Mouse (Mus musculus): ENCODE data around the gene Abcb8. TPM values are rescaled to one million over a fixed set of nuclear protein-coding genes. Genes with fewer than 3 reads are reported as not detected.

Gene Abcb8
- polyA plus RNA-seq, 1 experiment from 2014 or later, result 55.0 TPM

GRCm38 (mm10) chr5:24412063-24412462 is 18.6 kb downstream of the Abcb8 start:
- no peak for ATAC-seq (ENCODE audit: low FRiP score, low TSS enrichment)
- Histone ChIP-seq H3K36me3 (ENCODE audit: control insufficient read depth, insufficient read depth, low read length) (peaks cover 15% of the 10 kb centered on the region), H3K27ac (ENCODE audit: low read depth, low read length) (no peak overlapping the region), H3K4me3 (ENCODE audit: low read length) (no peak overlapping the region), H3K9me3 (ENCODE audit: control insufficient read depth, low read length) (no peaks in the 10 kb centered on the region), H3K4me1 (ENCODE audit: control insufficient read depth, insufficient read depth, low read length) (peaks cover 19% of the 10 kb centered on the region), H3K27me3 (ENCODE audit: control insufficient read depth, insufficient read depth, low read length) (no peaks in the 10 kb centered on the region), H3K4me2 (replicated peaks; ENCODE audit: low read depth, low read length) (no peak overlapping the region), H3K9ac (ENCODE audit: low read depth, low read length) (no peak overlapping the region)
- WGBS, result 85% methylated on average over 2 of the region's 2 CpGs

GRCm38 (mm10) chr5:24413042-24413693 is 19.7 kb downstream of the Abcb8 start, which contains the start of gene Asic3:
Gene Asic3 (plus strand): TSS chr5:24413392.
- Histone ChIP-seq H3K36me3 (ENCODE audit: control insufficient read depth, insufficient read depth, low read length) (peaks cover 7% of the 10 kb centered on the region), H3K4me3 (ENCODE audit: low read length) (no peak within 1 kb of the TSS), H3K27me3 (ENCODE audit: control insufficient read depth, insufficient read depth, low read length) (no peaks in the 10 kb centered on the region), H3K9ac (ENCODE audit: low read depth, low read length) (no peak within 1 kb of the TSS), H3K4me2 (replicated peaks; ENCODE audit: low read depth, low read length) (peak within 1 kb of the TSS; percentile 10; the same call in 1 of the 2 replicates), H3K4me1 (ENCODE audit: control insufficient read depth, insufficient read depth, low read length) (peaks cover 19% of the 10 kb centered on the region), H3K9me3 (ENCODE audit: control insufficient read depth, low read length) (no peaks in the 10 kb centered on the region), H3K27ac (ENCODE audit: low read depth, low read length) (0 out of 2 replicates have a peak within 1 kb of the TSS, but pooled peaks have one; percentile 9)
- no peak for ATAC-seq (ENCODE audit: low FRiP score, low TSS enrichment)
- 23% methylated on average over 11 of the region's 11 CpGs for WGBS

GRCm38 (mm10) chr5:24413938-24414337 is 20.5 kb downstream of the Abcb8 start:
- 75% methylated on average over 13 of the region's 13 CpGs for WGBS
- peaks cover 19% of the 10 kb centered on the region for H3K4me1 ChIP-seq (ENCODE audit: control insufficient read depth, insufficient read depth, low read length)
- H3K4me3 ChIP-seq (ENCODE audit: low read length), result no peak overlapping the region
- H3K9ac ChIP-seq (ENCODE audit: low read depth, low read length), result no peak overlapping the region
- H3K36me3 ChIP-seq (ENCODE audit: control insufficient read depth, insufficient read depth, low read length), result peaks cover 6% of the 10 kb centered on the region; the same call in 1 of the 2 replicates
- H3K9me3 ChIP-seq (ENCODE audit: control insufficient read depth, low read length), result no peaks in the 10 kb centered on the region
- H3K27ac ChIP-seq (ENCODE audit: low read depth, low read length), result no peak overlapping the region
- H3K4me2 ChIP-seq (replicated peaks; ENCODE audit: low read depth, low read length), result peak overlapping the region; percentile 10; the same call in 1 of the 2 replicates
- H3K27me3 ChIP-seq (ENCODE audit: control insufficient read depth, insufficient read depth, low read length), result no peaks in the 10 kb centered on the region
- ATAC-seq (ENCODE audit: low FRiP score, low TSS enrichment), result no peak; the same call in 1 of the 2 replicates

- WGBS, result 3% methylated on average over 21 of the region's 21 CpGs
- no peaks in the 10 kb centered on the region for H3K27me3 ChIP-seq (ENCODE audit: control insufficient read depth, insufficient read depth, low read length)
- no peak overlapping the region; the same call in 1 of the 2 replicates for H3K4me2 ChIP-seq (replicated peaks; ENCODE audit: low read depth, low read length)
- H3K27ac ChIP-seq (ENCODE audit: low read depth, low read length), result no peak overlapping the region
- no peak overlapping the region for H3K9ac ChIP-seq (ENCODE audit: low read depth, low read length)
- H3K4me3 ChIP-seq (ENCODE audit: low read length), result no peak overlapping the region
- no peaks in the 10 kb centered on the region for H3K9me3 ChIP-seq (ENCODE audit: control insufficient read depth, low read length)
- H3K36me3 ChIP-seq (ENCODE audit: control insufficient read depth, insufficient read depth, low read length), result peaks cover 24% of the 10 kb centered on the region
- ATAC-seq (ENCODE audit: low FRiP score, low TSS enrichment), result peak; percentile 42
- H3K4me1 ChIP-seq (ENCODE audit: control insufficient read depth, insufficient read depth, low read length), result peaks cover 19% of the 10 kb centered on the region
Observed at GRCm38 (mm10) chr5:24416222-24416736, 22.8 kb downstream of the Abcb8 start.

- H3K4me2 ChIP-seq (replicated peaks; ENCODE audit: low read depth, low read length), result no peak overlapping the region
- no peak overlapping the region for H3K9ac ChIP-seq (ENCODE audit: low read depth, low read length)
- no peak overlapping the region for H3K4me3 ChIP-seq (ENCODE audit: low read length)
- H3K9me3 ChIP-seq (ENCODE audit: control insufficient read depth, low read length), result no peaks in the 10 kb centered on the region
- no peaks in the 10 kb centered on the region for H3K27me3 ChIP-seq (ENCODE audit: control insufficient read depth, insufficient read depth, low read length)
- WGBS, result 86% methylated on average over 10 of the region's 10 CpGs
- no peak overlapping the region for H3K27ac ChIP-seq (ENCODE audit: low read depth, low read length)
- no peak for ATAC-seq (ENCODE audit: low FRiP score, low TSS enrichment)
- peaks cover 24% of the 10 kb centered on the region for H3K36me3 ChIP-seq (ENCODE audit: control insufficient read depth, insufficient read depth, low read length)
- peaks cover 21% of the 10 kb centered on the region for H3K4me1 ChIP-seq (ENCODE audit: control insufficient read depth, insufficient read depth, low read length)
Observed at GRCm38 (mm10) chr5:24417587-24417986, 24.1 kb downstream of the Abcb8 start.

- Histone ChIP-seq H3K9ac (ENCODE audit: low read depth, low read length) (no peak overlapping the region), H3K36me3 (ENCODE audit: control insufficient read depth, insufficient read depth, low read length) (peaks cover 24% of the 10 kb centered on the region), H3K27ac (ENCODE audit: low read depth, low read length) (no peak overlapping the region), H3K4me2 (replicated peaks; ENCODE audit: low read depth, low read length) (no peak overlapping the region), H3K4me1 (ENCODE audit: control insufficient read depth, insufficient read depth, low read length) (peaks cover 10% of the 10 kb centered on the region), H3K27me3 (ENCODE audit: control insufficient read depth, insufficient read depth, low read length) (no peaks in the 10 kb centered on the region), H3K9me3 (ENCODE audit: control insufficient read depth, low read length) (no peaks in the 10 kb centered on the region), H3K4me3 (ENCODE audit: low read length) (no peak overlapping the region)
- 85% methylated on average over 9 of the region's 9 CpGs for WGBS
- ATAC-seq (ENCODE audit: low FRiP score, low TSS enrichment), result no peak
Observed at GRCm38 (mm10) chr5:24420381-24420780, 26.9 kb downstream of the Abcb8 start.

GRCm38 (mm10) chr5:24423129-24424003 is 29.9 kb downstream of the Abcb8 start, which contains the start of the genes Cdk5 and Slc4a2:
Gene Cdk5 (minus strand): TSS chr5:24423530.
Gene Slc4a2 (plus strand): TSS chr5:24423837.
- under 1% methylated on average over 46 of the region's 46 CpGs for WGBS
- Histone ChIP-seq H3K9me3 (ENCODE audit: control insufficient read depth, low read length) (no peaks in the 10 kb centered on the region), H3K4me1 (ENCODE audit: control insufficient read depth, insufficient read depth, low read length) (peaks cover 30% of the 10 kb centered on the region), H3K36me3 (ENCODE audit: control insufficient read depth, insufficient read depth, low read length) (peaks cover 24% of the 10 kb centered on the region), H3K4me2 (replicated peaks; ENCODE audit: low read depth, low read length) (peak within 1 kb of the TSS; percentile 86), H3K4me3 (ENCODE audit: low read length) (peak within 1 kb of the TSS; percentile 63), H3K27ac (ENCODE audit: low read depth, low read length) (peak within 1 kb of the TSS; percentile 87), H3K27me3 (ENCODE audit: control insufficient read depth, insufficient read depth, low read length) (no peaks in the 10 kb centered on the region), H3K9ac (ENCODE audit: low read depth, low read length) (peak within 1 kb of the TSS; percentile 75)
- ATAC-seq (ENCODE audit: low FRiP score, low TSS enrichment), result peak; percentile 91

- Histone ChIP-seq H3K27me3 (ENCODE audit: control insufficient read depth, insufficient read depth, low read length) (no peaks in the 10 kb centered on the region), H3K9me3 (ENCODE audit: control insufficient read depth, low read length) (no peaks in the 10 kb centered on the region), H3K9ac (ENCODE audit: low read depth, low read length) (peak overlapping the region; percentile 66), H3K4me2 (replicated peaks; ENCODE audit: low read depth, low read length) (peak overlapping the region; percentile 86), H3K4me1 (ENCODE audit: control insufficient read depth, insufficient read depth, low read length) (peaks cover 31% of the 10 kb centered on the region), H3K36me3 (ENCODE audit: control insufficient read depth, insufficient read depth, low read length) (peaks cover 21% of the 10 kb centered on the region), H3K4me3 (ENCODE audit: low read length) (peak overlapping the region; percentile 63), H3K27ac (ENCODE audit: low read depth, low read length) (peak overlapping the region; percentile 87)
- WGBS, result 13% methylated on average over 21 of the region's 21 CpGs
- peak; percentile 6 for ATAC-seq (ENCODE audit: low FRiP score, low TSS enrichment)
Observed at GRCm38 (mm10) chr5:24424004-24424781, 30.7 kb downstream of the Abcb8 start.

Measured in kidney, embryonic 14.5 days (tissue).